Mouse (Mus musculus) activated CD4-positive, CD25-positive, alpha-beta regulatory T cell, adult 4 months (primary cell): ENCODE results near the gene Adap1. TPM values are rescaled to one million over a fixed set of nuclear protein-coding genes. Genes with fewer than 3 reads are reported as not detected.
A peak's percentile ranks its signal among the peaks of the same experiment; 100 is the strongest.

Experiments used
- ATAC-seq: one replicate; pipeline ENCODE4 v1.8.0; 2017
- polyA plus RNA-seq, 2 experiments: library from polyadenylated mRNA; unstranded; fragments of 100-300 nt; shearing (Covaris generic); gene quantifications; one replicate each; pipeline ENCODE4 v1.2.1; 2017

The Adap1 gene
- polyA plus RNA-seq, 2 experiments from 2014 or later: 3.5 to 5.7 TPM

DNA sequence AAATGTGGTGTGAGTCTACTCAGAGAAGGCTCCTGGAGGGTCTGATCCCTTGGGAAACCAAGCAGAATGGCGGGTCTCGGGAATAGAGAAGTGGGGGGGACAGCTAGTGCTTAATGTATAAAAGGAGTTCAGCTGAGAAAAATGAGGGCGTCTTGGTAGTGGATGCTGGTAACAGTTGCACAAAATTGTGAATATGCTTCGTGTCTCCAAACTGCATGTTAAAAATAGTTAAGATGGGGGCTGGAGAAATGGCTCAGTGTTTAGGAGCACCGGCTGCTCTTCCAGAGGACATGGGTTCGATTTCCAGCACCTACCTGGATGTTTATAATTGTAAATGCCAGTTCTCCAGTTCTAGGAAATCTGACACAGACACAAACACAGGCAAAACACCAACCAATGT is 4.1 kb downstream of the Adap1 start:
- ATAC-seq: no peak

DNA sequence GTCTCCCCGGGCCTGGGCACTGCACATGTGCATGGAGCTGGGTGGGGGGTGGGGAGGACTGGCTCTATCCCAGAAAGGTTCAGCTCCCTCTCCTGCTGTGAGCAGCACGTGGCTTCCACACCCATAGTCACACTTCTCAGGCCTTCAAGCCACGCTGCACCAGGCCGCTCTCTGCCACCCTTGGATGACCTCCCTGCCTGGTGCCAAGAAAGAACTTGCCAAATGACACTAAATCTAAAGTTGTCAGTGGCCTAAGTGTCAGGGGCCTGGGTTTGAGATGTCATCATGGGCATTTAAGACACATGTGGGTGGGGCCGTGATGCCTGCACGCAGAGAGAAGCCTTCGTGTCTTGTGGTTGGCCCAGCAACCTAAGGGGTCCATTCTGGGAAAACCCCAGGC is 5.0 kb downstream of the Adap1 start:
- no peak for ATAC-seq

- ATAC-seq: no peak
Observed at GRCm38 (mm10) chr5:139317751-139318504, 7.5 kb downstream of the Adap1 start.

- ATAC-seq: no peak
Observed at GRCm38 (mm10) chr5:139316982-139317675, 8.3 kb downstream of the Adap1 start.

DNA sequence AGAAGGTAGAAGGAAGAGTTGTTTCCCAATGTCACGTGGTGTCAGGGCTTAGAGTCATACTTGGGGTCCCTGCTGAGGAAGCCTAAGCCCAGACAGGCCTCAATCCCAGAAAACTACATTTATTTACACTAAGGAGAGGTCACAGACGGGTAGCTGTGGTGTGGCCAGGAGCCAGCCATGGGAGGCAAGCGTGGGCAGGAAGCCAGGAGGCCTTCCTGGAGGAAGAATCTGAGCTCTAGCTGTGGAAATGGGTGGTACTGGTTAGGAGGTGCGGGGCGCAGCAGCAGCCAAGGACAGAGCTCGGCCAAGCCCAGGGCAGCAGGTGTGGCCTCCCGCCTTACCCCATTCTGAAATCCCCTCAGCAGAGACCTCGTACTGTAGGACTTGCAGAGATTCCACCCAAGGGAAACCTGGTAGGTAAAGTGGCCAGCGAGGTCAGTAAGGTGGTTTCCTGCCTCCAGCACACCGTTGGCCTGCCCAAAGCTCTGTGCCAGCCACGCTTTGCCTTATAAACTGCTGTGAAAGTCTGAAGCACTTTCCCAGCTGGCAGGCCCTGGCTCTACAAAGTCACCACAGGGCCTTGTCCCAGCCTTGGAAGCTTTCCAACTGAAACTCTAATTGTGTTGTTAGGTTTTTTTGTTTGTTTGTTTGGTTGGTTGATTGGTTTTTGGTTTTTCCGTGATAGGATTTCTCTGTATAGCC is 10.3 kb downstream of the Adap1 start:
- no peak for ATAC-seq

GRCm38 (mm10) chr5:139313536-139313935 is 11.9 kb downstream of the Adap1 start:
- ATAC-seq: no peak

- ATAC-seq: no peak
Observed at GRCm38 (mm10) chr5:139311822-139312221, 13.6 kb downstream of the Adap1 start.

DNA sequence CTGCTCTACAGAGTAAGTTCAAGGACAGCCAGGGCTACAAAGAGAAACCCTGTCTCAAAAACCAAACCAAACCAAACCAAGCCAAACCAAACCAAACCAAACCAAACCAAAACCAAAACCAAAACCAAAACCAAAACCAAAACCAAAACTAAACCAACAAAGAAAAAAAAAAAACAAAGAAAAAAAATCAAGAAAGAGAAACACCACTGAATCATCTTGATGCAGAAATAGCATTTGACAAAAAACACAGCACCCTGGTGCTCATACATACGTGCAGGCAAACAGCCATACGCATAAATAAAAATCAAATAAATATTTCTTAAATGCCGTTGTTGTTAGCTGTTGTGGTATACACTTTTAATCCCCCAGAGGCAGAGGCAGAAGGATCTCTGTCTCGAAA is 14.9 kb downstream of the Adap1 start:
- peak; percentile 25 for ATAC-seq

DNA sequence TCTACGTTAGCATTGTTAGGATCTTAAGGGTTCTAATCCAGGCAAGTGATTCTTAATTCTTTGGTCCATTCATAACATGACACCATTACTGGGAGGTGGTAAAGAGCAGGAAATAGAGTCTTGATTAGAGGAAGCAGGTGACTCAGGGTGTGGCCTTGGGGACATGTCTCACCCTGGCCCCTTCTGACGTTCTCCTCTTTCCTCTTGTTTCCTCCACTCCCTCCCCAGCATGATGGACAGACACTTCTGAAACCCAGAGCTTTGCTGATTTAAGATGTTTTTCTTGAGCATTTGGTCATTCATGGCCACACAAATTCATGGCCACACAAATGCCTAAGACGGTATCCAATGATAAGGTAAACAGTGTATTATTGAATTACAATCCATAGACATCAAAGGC is 15.5 kb downstream of the Adap1 start:
- ATAC-seq: peak; percentile 83

DNA sequence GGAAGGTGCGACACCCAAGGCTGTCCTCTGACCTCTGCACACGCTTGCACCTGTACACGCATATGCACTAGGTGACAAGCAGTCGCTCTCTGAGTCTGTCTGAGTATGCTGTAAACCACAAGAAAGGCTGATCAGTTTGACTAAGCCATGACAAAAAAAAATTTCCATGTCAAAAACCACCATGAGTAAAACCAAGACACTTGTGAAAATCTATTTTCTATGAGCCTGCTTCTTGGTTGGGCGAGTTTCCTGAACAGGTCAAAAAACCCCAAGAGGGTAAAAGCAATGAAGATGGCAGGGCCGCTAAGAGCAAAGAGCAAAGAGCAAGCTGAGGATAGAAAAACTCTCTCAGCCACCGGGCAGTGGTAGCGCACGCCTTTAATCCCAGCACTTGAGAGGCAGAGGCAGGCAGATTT is 21.8 kb downstream of the Adap1 start:
- ATAC-seq: peak; percentile 83

DNA sequence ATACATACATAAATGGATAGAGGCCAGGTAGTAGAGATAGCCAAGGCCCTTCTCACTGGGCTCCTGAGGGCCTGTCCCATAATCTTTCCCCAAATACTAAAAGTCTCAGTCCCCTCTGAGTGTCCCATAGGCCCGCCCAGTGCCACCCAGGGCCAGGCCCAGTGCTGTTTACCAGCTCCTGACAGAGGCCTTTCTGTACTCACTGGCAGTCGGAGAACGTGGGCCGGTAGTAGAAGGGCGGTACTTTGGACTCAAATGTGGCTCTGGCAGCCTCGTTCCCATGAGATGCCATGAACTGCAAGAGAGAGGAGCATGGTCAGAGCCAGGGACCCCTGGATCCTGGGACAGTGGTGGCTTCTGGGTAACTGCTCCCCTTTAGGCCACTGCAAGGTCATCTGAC is 23.3 kb downstream of the Adap1 start:
- ATAC-seq: no peak

DNA sequence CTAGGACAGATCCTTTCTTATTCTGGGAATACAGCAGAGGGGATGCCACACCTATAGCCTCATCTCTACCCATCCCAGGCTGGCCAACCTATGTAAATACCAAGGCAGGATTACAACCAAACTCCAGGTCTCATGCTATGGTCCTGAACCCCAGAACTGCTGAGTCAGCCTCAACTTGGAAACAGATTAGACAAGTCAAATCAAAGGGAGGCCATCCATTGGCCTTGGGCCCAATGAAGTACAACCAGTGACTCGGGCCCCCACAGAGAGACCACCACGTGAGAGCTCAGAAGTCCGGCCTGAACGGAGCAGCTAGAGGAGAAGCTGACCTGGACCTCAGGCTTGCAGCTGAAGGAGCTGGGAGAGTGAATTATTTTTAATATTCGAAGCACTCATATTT is 27.7 kb downstream of the Adap1 start:
- no peak for ATAC-seq

- ATAC-seq: no peak
Observed at GRCm38 (mm10) chr5:139297092-139297491, 28.3 kb downstream of the Adap1 start.

- no peak for ATAC-seq
Observed at GRCm38 (mm10) chr5:139294089-139294488, 31.3 kb downstream of the Adap1 start.

DNA sequence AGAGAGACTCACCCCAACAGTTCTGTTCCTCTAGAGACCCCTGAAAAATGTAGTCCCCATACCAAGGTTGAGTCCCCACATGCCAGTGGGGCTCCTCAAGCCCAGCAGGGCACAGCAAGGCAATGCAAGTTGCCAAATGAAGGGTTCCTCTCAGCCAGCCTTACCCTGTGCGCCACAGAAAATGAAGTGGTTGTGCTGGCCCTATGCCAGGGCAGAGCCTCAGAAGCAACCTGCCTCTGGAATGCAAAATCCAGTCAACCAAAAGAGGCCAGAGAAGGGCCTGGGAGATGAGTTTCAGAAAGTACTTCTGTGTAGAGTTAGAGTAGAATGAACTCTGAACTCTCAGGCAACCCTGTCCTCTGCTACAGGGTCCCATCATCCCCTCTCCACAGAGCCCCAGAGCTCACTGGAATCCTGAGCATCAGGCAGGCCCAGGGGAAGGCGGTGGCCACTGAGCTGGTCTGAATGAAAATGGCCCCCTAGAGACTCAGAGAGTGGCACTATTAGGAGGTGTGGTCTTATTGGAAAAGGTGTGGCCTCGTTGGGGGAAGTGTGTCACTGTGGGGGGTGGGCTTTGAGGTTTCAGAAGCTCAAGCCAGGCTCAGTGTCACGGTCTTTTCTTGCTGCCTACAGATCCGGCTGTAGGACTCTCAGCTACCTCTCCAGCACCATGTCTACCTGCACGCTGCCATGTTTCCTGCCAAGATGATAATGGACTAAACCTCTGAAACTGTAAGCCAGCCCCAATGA is 33.4 kb downstream of the Adap1 start:
- no peak for ATAC-seq

GRCm38 (mm10) chr5:139290467-139291259 is 34.8 kb downstream of the Adap1 start:
- ATAC-seq: peak; percentile 63

GRCm38 (mm10) chr5:139288591-139288990 is 36.8 kb downstream of the Adap1 start:
- ATAC-seq: no peak

DNA sequence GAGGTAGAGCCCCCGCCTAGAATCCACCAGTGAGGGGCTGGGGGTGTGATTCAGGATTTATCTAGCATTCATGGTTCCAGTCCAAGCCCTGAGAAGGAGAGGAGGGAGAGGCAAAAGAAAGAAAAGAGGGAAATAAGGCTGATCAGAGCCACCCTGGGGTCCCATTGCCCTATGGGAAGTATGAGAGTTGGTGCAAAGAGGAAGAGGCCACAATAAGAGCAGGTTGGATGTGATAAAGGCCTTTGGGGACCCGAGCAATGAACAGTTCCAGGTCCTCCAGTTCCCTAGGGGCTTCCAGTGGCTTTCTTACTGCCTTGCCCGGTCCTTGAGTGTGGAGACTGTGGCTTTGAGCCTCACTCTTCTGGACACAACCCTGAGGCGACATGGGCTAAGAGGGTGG is 37.6 kb downstream of the Adap1 start:
- no peak for ATAC-seq

DNA sequence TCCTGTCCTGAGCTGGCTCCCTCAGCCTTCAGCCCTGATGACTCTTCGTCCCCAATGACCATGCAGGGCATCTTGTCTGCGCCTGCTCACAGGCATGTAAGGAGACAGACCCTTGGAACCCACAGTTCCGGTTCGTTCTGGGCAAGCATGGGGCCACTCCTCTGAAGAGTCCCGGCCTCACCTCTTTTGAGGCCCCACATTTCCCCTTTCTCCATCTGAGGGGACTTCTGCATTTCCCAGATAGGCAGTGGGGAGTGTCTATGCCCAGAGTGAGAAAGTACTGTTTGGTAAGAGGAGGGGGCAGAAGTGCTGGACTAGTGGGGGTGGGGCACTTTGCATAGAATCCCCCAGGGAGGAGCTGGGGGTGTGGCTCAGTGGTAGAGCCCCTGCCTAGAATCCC is 38.3 kb downstream of the Adap1 start:
- ATAC-seq: no peak

- ATAC-seq: no peak
Observed at GRCm38 (mm10) chr5:139286142-139286941, 39.1 kb downstream of the Adap1 start.

- no peak for ATAC-seq
Observed at GRCm38 (mm10) chr5:139285383-139286067, 39.9 kb downstream of the Adap1 start.
